Mouse (Mus musculus): ENCODE data around the gene Gyg. TPM values are rescaled to one million over a fixed set of nuclear protein-coding genes. Genes with fewer than 3 reads are reported as not detected.
A peak's percentile ranks its signal among the peaks of the same experiment; 100 is the strongest.

The Gyg gene
- polyA plus RNA-seq (2012; rRNA removed): 24.0 and 29.2 TPM in 2 replicates

DNA sequence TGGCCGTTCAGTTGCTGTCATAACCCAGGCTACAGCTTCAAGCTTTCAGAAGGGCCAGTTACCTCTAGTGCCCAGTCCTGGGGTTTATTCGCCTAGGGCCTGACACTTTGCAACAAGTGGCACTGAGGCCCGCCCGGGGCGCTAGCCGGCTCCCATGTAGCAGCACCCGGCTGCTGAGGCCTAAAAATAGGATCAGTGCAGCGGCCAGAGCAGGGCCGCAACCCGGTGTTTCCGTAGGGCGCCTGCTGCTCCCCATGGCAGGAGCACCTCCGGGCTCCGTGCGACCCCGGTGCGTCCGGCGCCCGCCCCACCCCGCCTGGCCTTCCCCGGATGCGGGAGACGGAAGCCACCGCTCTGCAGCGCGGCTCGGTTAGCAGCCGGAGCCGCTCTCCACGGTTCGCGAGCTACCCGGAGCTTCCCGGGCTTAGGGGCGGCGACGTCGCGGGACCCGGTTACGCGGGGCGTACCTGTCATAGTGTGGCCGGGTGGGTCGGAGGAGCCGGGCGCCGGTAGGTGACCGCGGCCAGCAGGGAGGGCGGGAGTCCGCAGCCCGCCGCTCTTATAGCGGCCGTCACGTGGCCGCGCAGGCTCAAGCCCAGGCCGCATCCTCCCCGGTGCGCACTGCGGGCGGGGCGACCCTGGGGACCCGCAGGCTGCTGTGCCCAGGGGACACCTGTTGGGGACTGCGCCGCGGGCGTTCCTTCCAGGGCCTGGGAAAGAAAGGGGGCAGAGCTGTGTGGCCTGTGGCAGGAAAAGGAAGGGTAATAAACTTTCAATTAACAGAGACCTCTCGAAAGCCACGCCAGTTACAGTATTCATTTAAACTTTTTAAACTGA is at the start of gene Gyg:
Gyg (minus strand) TSS at position 787 of the 837 bp plus-strand sequence.
- H3K4me1 ChIP-seq (ENCODE audit: control insufficient read depth, insufficient read depth, low read length): peaks cover 3% of the 10 kb centered on the region; the same call in 1 of the 2 replicates
- DNase-seq: peak; percentile 72
- TF ChIP-seq CTCF (conservative IDR thresholded peaks at IDR 0.05; ENCODE audit: insufficient read depth, insufficient read length, low read depth, low read length) (no peak), POLR2A (IDR thresholded peaks at IDR 0.05; ENCODE audit: low read depth, low read length) (peak; percentile 32)
- H3K27ac ChIP-seq (ENCODE audit: insufficient read depth, low read depth, low read length): no peak within 1 kb of the TSS
- WGBS: under 1% methylated on average over 72 of the region's 73 CpGs
- no peaks in the 10 kb centered on the region for H3K27me3 ChIP-seq (replicated peaks; ENCODE audit: control insufficient read depth, insufficient read depth, low read length)
- peak within 1 kb of the TSS; percentile 77 for H3K4me3 ChIP-seq (ENCODE audit: insufficient read depth, low read depth, low read length)
- peaks cover 1% of the 10 kb centered on the region; the same call in 1 of the 2 replicates for H3K36me3 ChIP-seq (ENCODE audit: control insufficient read depth, insufficient read depth, low read length)

DNA sequence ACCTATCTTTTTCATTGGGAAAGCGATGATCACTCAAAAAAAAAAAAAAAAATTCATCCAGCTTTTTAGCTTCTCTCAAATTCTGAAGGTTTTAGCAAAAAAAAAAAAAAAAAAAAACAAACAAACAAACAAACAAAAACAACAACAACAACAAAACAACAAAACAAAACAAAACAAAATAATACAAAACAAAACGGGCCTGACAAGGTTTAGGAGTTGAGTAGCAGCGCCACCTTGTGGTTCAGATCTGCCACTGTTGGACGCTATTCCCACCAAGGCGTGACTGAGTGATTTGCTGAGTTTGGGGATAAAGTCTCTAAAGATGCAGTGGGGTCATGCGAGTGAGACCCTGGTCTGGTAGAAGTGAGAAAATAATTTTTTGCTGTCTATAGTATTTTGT is 43.8 kb upstream of the Gyg start:
- Histone ChIP-seq H3K27me3 (replicated peaks; ENCODE audit: control insufficient read depth, insufficient read depth, low read length) (no peaks in the 10 kb centered on the region), H3K4me3 (ENCODE audit: insufficient read depth, low read depth, low read length) (no peak overlapping the region), H3K36me3 (ENCODE audit: control insufficient read depth, insufficient read depth, low read length) (no peaks in the 10 kb centered on the region), H3K27ac (ENCODE audit: insufficient read depth, low read depth, low read length) (no peak overlapping the region), H3K4me1 (ENCODE audit: control insufficient read depth, insufficient read depth, low read length) (no peaks in the 10 kb centered on the region)
- 20% methylated on average over 6 of the region's 6 CpGs for WGBS
- TF ChIP-seq CTCF (conservative IDR thresholded peaks at IDR 0.05; ENCODE audit: insufficient read depth, insufficient read length, low read depth, low read length) (peak; percentile 91), POLR2A (IDR thresholded peaks at IDR 0.05; ENCODE audit: low read depth, low read length) (no peak)
- DNase-seq: peak; percentile 48

DNA sequence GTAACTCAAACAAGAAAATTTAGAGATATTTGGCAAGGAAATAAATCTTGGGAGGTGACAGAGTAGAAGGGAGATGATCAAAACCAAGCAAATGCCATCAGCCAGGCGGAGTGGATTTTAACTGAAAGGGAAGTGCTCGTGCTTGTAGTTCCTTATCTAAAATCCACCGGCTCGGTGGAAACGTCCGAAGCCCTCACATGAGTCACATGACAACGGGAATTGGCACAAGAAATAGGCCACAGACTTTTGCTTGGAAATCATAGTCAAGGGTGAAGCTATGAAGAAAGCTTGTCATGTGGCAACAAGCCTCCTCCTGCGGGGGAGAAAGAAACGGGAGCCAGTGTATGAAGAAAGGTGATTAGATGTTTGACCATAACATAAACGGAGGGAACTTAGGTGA is 42.8 kb upstream of the Gyg start:
- Histone ChIP-seq H3K27ac (ENCODE audit: insufficient read depth, low read depth, low read length) (no peak overlapping the region), H3K4me1 (ENCODE audit: control insufficient read depth, insufficient read depth, low read length) (no peaks in the 10 kb centered on the region), H3K36me3 (ENCODE audit: control insufficient read depth, insufficient read depth, low read length) (no peaks in the 10 kb centered on the region), H3K27me3 (replicated peaks; ENCODE audit: control insufficient read depth, insufficient read depth, low read length) (no peaks in the 10 kb centered on the region), H3K4me3 (ENCODE audit: insufficient read depth, low read depth, low read length) (no peak overlapping the region)
- TF ChIP-seq CTCF (conservative IDR thresholded peaks at IDR 0.05; ENCODE audit: insufficient read depth, insufficient read length, low read depth, low read length) (no peak), POLR2A (IDR thresholded peaks at IDR 0.05; ENCODE audit: low read depth, low read length) (no peak)
- WGBS: 72% methylated on average over 10 of the region's 10 CpGs
- no peak for DNase-seq

DNA sequence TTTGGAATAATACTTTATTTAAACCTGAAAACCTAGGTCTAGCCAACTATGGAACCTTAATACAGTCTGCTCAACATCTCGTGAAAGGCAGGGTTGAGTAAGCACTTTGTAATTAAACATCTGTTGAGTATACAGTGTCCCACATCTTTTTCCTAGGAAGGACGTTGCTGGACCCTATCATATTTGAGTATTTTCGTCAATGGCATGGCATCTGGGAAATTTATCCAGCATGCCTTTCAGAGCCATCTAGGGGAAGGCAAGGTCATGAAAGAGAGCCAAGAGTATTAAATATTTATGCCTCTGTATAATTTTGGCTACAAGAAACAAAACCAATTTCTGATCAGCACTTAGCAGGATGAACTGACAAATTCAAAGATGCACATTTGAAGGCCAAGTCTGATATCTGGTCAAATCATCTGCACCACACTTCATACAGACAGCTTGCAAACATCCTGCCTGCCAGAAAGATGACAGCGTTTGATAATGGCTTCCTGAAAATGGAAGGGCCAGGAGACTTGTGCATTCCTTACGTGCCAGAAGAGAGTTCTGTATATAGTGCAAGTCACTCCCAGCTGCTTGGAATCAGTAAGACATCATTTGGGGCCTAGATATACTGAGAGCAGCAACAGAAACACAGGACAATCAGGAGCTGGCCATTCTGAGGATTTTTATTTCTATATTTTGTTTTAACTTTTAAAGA is 34.0 kb upstream of the Gyg start:
- no peak for TF ChIP-seq CTCF (conservative IDR thresholded peaks at IDR 0.05; ENCODE audit: insufficient read depth, insufficient read length, low read depth, low read length)
- no peak for TF ChIP-seq POLR2A (IDR thresholded peaks at IDR 0.05; ENCODE audit: low read depth, low read length)
- WGBS: 49% methylated on average over 5 of the region's 5 CpGs
- no peak for DNase-seq
- no peak overlapping the region for H3K4me3 ChIP-seq (ENCODE audit: insufficient read depth, low read depth, low read length)
- no peak overlapping the region for H3K27ac ChIP-seq (ENCODE audit: insufficient read depth, low read depth, low read length)
- no peaks in the 10 kb centered on the region for H3K4me1 ChIP-seq (ENCODE audit: control insufficient read depth, insufficient read depth, low read length)
- no peaks in the 10 kb centered on the region for H3K36me3 ChIP-seq (ENCODE audit: control insufficient read depth, insufficient read depth, low read length)
- H3K27me3 ChIP-seq (replicated peaks; ENCODE audit: control insufficient read depth, insufficient read depth, low read length): no peaks in the 10 kb centered on the region

DNA sequence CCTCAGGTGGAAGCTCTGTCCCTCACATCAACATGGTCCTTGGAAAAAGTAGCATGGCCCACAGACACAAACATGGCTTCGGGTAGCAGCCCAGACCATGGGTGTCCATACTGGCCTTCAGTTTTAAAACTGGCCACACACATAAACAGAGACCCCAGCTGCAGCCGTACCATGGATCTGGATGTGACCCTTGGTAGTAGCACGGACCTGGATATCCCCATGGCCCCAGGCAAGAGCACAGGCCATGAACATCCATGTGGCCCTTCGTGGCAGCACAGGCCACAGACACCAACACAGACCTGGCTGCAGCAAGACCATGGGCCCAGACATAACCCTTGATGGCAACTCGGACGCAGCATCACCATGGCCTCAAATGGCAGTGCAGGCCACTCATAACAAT is 17.3 kb upstream of the Gyg start:
- Histone ChIP-seq H3K27ac (ENCODE audit: insufficient read depth, low read depth, low read length) (no peak overlapping the region), H3K4me1 (ENCODE audit: control insufficient read depth, insufficient read depth, low read length) (no peaks in the 10 kb centered on the region), H3K36me3 (ENCODE audit: control insufficient read depth, insufficient read depth, low read length) (no peaks in the 10 kb centered on the region), H3K4me3 (ENCODE audit: insufficient read depth, low read depth, low read length) (no peak overlapping the region), H3K27me3 (replicated peaks; ENCODE audit: control insufficient read depth, insufficient read depth, low read length) (no peaks in the 10 kb centered on the region)
- TF ChIP-seq CTCF (conservative IDR thresholded peaks at IDR 0.05; ENCODE audit: insufficient read depth, insufficient read length, low read depth, low read length) (no peak), POLR2A (IDR thresholded peaks at IDR 0.05; ENCODE audit: low read depth, low read length) (no peak)
- DNase-seq: no peak
- WGBS: 91% methylated on average over 6 of the region's 6 CpGs

DNA sequence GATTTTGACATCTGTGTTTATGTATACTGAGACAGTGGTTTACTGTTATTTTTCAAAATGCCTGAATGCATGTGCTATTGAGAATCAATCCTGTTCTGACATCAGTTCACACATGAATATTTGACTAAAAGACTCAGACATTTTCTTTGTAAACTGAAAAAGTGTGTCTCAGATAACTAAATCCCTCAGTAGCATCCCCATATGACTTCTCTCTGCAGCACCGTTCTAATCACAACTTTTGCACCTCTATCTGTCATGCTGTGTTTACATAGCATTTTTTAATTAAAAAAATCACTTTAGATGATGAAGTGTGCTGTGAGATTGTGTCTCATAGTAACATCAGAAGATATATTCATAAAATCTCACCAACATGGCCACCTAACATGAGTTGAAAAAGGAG is 12.4 kb upstream of the Gyg start:
- DNase-seq: no peak
- WGBS: 71% methylated on average over 1 of the region's 1 CpGs
- Histone ChIP-seq H3K27ac (ENCODE audit: insufficient read depth, low read depth, low read length) (no peak overlapping the region), H3K4me3 (ENCODE audit: insufficient read depth, low read depth, low read length) (no peak overlapping the region), H3K4me1 (ENCODE audit: control insufficient read depth, insufficient read depth, low read length) (no peaks in the 10 kb centered on the region), H3K27me3 (replicated peaks; ENCODE audit: control insufficient read depth, insufficient read depth, low read length) (no peaks in the 10 kb centered on the region), H3K36me3 (ENCODE audit: control insufficient read depth, insufficient read depth, low read length) (no peaks in the 10 kb centered on the region)
- no peak for TF ChIP-seq POLR2A (IDR thresholded peaks at IDR 0.05; ENCODE audit: low read depth, low read length)

DNA sequence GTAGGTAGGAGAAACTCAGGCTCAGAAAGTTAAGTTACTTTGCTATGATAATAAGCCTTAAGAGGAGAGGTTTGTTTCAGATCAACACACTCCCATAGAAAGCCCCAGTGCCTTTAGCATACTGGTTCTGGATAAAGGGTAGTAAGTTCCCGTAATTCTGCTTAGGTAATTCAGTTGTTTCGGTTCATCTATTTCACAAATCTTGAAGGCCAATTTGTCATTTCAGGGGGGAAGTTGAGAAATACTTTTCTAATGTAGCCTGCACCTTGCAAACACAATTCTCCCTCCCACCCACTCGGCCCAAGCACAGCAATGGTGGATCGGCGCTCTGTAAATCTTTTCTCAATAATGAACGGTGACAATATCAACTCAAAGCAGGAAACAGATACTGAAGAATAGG is 359 bp upstream of the Gyg start:
- no peaks in the 10 kb centered on the region for H3K27me3 ChIP-seq (replicated peaks; ENCODE audit: control insufficient read depth, insufficient read depth, low read length)
- no peak for TF ChIP-seq POLR2A (IDR thresholded peaks at IDR 0.05; ENCODE audit: low read depth, low read length)
- WGBS: 80% methylated on average over 6 of the region's 6 CpGs

More for the DNA sequence above, 359 bp upstream of the Gyg start:
- DNase-seq: no peak
- Histone ChIP-seq H3K36me3 (ENCODE audit: control insufficient read depth, insufficient read depth, low read length) (no peaks in the 10 kb centered on the region; the same call in 1 of the 2 replicates), H3K27ac (ENCODE audit: insufficient read depth, low read depth, low read length) (no peak overlapping the region), H3K4me1 (ENCODE audit: control insufficient read depth, insufficient read depth, low read length) (peaks cover 3% of the 10 kb centered on the region; the same call in 1 of the 2 replicates), H3K4me3 (ENCODE audit: insufficient read depth, low read depth, low read length) (no peak overlapping the region)
